Mouse (Mus musculus) frontal cortex, postnatal 14 days (tissue): ENCODE results near the gene Acot13.
"Not testable (repeated sequence)": the region's sequence is repeated elsewhere in the genome, so short reads cannot be mapped to it uniquely, and the experiment has no call there.

Experiments
- DNase-seq, 2 experiments: peaks; one replicate each; pipeline ENCODE4 v3.0.0; 2022; ENCODE audit warnings: low spot score in 2 of 2

Acot13 gene

GRCm38 (mm10) chr13:24786014-24786490, 45.3 kb downstream of the Acot13 start:
- no peak for DNase-seq

GRCm38 (mm10) chr13:24781916-24782315, 49.4 kb downstream of the Acot13 start:
- DNase-seq = no peak

GRCm38 (mm10) chr13:24778706-24779380, 52.5 kb downstream of the Acot13 start:
- no peak for DNase-seq

GRCm38 (mm10) chr13:24778026-24778425, 53.3 kb downstream of the Acot13 start:
- no peak for DNase-seq

GRCm38 (mm10) chr13:24776146-24776844, 55.0 kb downstream of the Acot13 start:
- DNase-seq = no peak

GRCm38 (mm10) chr13:24771482-24771881, 59.9 kb downstream of the Acot13 start:
- DNase-seq = not testable (repeated sequence)
